Mouse (Mus musculus) C2C12 (cell line): ENCODE measurements at regions not wholly inside any gene's neighbourhood (a gene's known extent, or its start where the extent isn't known, plus 50 kb on each side); places are given as distances from the start of the nearest gene placed in this dataset.

Experiments
- CTCF ChIP-seq: IDR thresholded peaks from one replicate; pipeline ENCODE4 v1.5.1; 2011; ENCODE audit not compliant: control insufficient read depth, insufficient read depth, insufficient read length
- MAX ChIP-seq: IDR thresholded peaks from one replicate; pipeline ENCODE4 v1.6.1; 2011; ENCODE audit warnings: mild to moderate bottlenecking, control low read depth
- MYOD1 ChIP-seq: IDR thresholded peaks from one replicate; pipeline ENCODE4 v1.6.1; 2011; ENCODE audit warnings: low read depth; ENCODE audit not compliant: control insufficient read depth, insufficient read length
- USF1 ChIP-seq: IDR thresholded peaks from one replicate; pipeline ENCODE4 v1.6.1; 2011; ENCODE audit warnings: low read depth, mild to moderate bottlenecking, control low read depth, moderate library complexity

GRCm38 (mm10) chr9:23011316-23011959, 211.4 kb upstream of the Bmper start:
- TF ChIP-seq CTCF, result no peak
- no peak for TF ChIP-seq USF1
- no peak for TF ChIP-seq MYOD1
- no peak for TF ChIP-seq MAX
